Mouse (Mus musculus): ENCODE measurements around the gene Dcun1d2.

DNA sequence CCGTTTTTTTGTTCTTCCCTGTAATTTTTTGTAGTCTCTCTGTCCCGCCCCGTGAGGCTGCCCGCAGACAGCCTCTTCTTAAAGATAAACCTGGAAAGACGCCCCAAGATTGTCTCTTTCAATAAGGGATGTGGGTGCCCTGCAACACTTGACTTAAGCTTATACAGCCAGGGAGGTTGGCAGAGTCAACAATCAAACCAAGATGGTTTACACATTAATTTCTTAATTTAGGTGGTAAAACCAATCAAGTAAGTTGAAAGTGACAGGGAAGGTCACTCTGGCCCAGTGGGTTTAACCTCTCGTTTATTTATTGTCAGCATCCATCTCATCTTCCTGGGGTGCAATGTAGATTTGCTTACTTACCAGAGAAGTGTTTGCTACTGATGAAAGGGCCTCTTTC is 715 bp upstream of the Dcun1d2 start:
- no peak for TF ChIP-seq CTCF (IDR thresholded peaks at IDR 0.05; ENCODE audit: low read depth, low read length)
- TF ChIP-seq POLR2A (IDR thresholded peaks at IDR 0.05; ENCODE audit: insufficient read depth, low read length) = no peak
